30 mouse cellular contexts compared by ENCODE assay signal in genomic region chr10:74722971-74723370, GRCm38 (mm10).
DNase-seq lines count a peak whose midpoint lies in the region; TF ChIP-seq lines count a peak whose summit lies in the region.
"Had no signal": no experiment of that assay in that cellular context is flagged by ENCODE, and none has a peak within 500 bp of the region (broad histone marks: within the 10 kb centered on the region; RNA-seq: fewer than 3 reads in every experiment).

No protein-coding gene starts in this region.

- no peaks in the 10 kb centered on the region for H3K36me3 ChIP-seq in kidney, adult 2 months (ENCODE audit: control insufficient read depth, insufficient read depth, low read length)
- H3K36me3 ChIP-seq: embryonic facial prominence, embryonic 10.5 days; embryonic facial prominence, embryonic 15.5 days; G1E; heart, embryonic 10.5 days; heart, embryonic 15.5 days; kidney, embryonic 15.5 days; limb, embryonic 10.5 days; limb, embryonic 15.5 days; liver, embryonic 13.5 days; midbrain, embryonic 12.5 days had no signal

- H3K4me1 ChIP-seq in kidney, adult 2 months (ENCODE audit: control insufficient read depth, insufficient read depth, low read length): no peaks in the 10 kb centered on the region
- H3K4me1 ChIP-seq: embryonic facial prominence, embryonic 10.5 days; embryonic facial prominence, embryonic 15.5 days; forebrain, embryonic 13.5 days; heart, embryonic 10.5 days; heart, embryonic 15.5 days; kidney, embryonic 15.5 days; limb, embryonic 10.5 days; limb, embryonic 15.5 days; liver, embryonic 13.5 days; megakaryocyte, embryonic 14.5 days; midbrain, embryonic 12.5 days had no signal

- DNase-seq in adrenal gland, adult 2 months: peak; percentile 11
- no peak for DNase-seq in adrenal gland, postnatal 4 days (ENCODE audit: low spot score in 2 of 2)
- DNase-seq in kidney, adult 2 months: peak; percentile 4
- no peak for DNase-seq in kidney, postnatal 14 days
- DNase-seq in testis, postnatal 14 days (ENCODE audit: low spot score): peak; percentile 17
- DNase-seq in testis, postnatal 10 days (ENCODE audit: low spot score): no peak
- no peak for DNase-seq in adipocyte (ENCODE audit: low spot score)
- DNase-seq: cerebellum, adult 9-11 months; gastrocnemius, postnatal 10 days; heart, postnatal 36 days; kidney, adult 11 months; liver, embryonic 13.5 days; lung, adult 18-20 months; lung, postnatal 4 days; right cerebral cortex, postnatal 4 days; thymus, postnatal 4 days had no signal

- no peak for TF ChIP-seq POLR2A in kidney, adult 2 months (IDR thresholded peaks at IDR 0.05; ENCODE audit: low read depth, low read length)

- TF ChIP-seq CTCF in kidney, adult 2 months (conservative IDR thresholded peaks at IDR 0.05; ENCODE audit: insufficient read depth, insufficient read length, low read depth, low read length): no peak

- no peak overlapping the region for H3K27ac ChIP-seq in kidney, adult 2 months (ENCODE audit: insufficient read depth, low read depth, low read length)
- H3K27ac ChIP-seq: embryonic facial prominence, embryonic 10.5 days; embryonic facial prominence, embryonic 15.5 days; forebrain, embryonic 13.5 days; heart, embryonic 10.5 days; heart, embryonic 15.5 days; hindbrain, embryonic 14.5 days; kidney, embryonic 15.5 days; layer of hippocampus, adult 2 months; limb, embryonic 10.5 days; limb, embryonic 15.5 days; liver, embryonic 13.5 days; midbrain, embryonic 12.5 days; stomach, postnatal 0 days had no signal

- H3K27me3 ChIP-seq in kidney, adult 2 months (replicated peaks; ENCODE audit: control insufficient read depth, insufficient read depth, low read length): no peaks in the 10 kb centered on the region
- H3K27me3 ChIP-seq: embryonic facial prominence, embryonic 15.5 days; forebrain, embryonic 13.5 days; heart, embryonic 15.5 days; kidney, embryonic 15.5 days; limb, embryonic 15.5 days; liver, embryonic 13.5 days; megakaryocyte, embryonic 14.5 days; midbrain, embryonic 12.5 days had no signal

- no peak overlapping the region for H3K4me3 ChIP-seq in kidney, adult 2 months (ENCODE audit: insufficient read depth, low read depth, low read length)
- H3K4me3 ChIP-seq: embryonic facial prominence, embryonic 10.5 days; embryonic facial prominence, embryonic 15.5 days; forebrain, embryonic 13.5 days; heart, embryonic 10.5 days; heart, embryonic 15.5 days; kidney, embryonic 15.5 days; layer of hippocampus, adult 2 months; limb, embryonic 10.5 days; limb, embryonic 15.5 days; liver, embryonic 13.5 days; megakaryocyte, embryonic 14.5 days; midbrain, embryonic 12.5 days had no signal

Comparison
In these comparisons a context has a peak if more than half of its experiments do, and no peak if none do; other contexts are left out.
1. DNase-seq: peak in adrenal gland, adult 2 months (single experiment), kidney, adult 2 months (single experiment) and testis, postnatal 14 days (single experiment); none in adrenal gland, postnatal 4 days (0 of 2), kidney, postnatal 14 days (single experiment), testis, postnatal 10 days (single experiment) and adipocyte (single experiment).